Mouse (Mus musculus) c-Kit-positive CD71-positive TER-119-positive erythroid progenitor cells, embryonic 14.5 days (primary cell): ENCODE results near the gene Slc12a9.

ENCODE experiments used
- DNase-seq: peaks from one replicate; pipeline ENCODE4 v3.0.0-alpha.2; 2013; ENCODE audit warnings: low spot score

The Slc12a9 gene

GRCm38 (mm10) chr5:137346388-137346787 lies 13.0 kb upstream of the Slc12a9 start:
- DNase-seq = no peak

DNA sequence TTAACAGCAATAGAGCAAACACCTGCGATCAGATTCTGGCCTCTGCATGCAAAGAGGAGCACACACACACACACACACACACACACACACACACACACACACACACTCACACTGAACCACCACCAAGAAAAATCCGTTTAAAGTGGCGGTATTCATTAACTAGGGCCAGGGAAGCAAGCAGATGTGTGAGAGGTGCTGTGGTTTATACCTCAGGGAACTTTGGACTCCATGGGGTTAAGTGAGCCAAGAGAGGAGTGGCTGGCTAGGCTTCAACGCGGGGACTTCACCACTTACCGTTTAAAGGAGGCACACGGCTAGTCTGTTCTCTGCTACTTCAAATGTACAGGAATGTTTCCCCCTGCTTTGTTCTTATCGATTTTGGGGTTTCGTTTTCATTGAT lies 12.4 kb upstream of the Slc12a9 start:
- no peak for DNase-seq

DNA sequence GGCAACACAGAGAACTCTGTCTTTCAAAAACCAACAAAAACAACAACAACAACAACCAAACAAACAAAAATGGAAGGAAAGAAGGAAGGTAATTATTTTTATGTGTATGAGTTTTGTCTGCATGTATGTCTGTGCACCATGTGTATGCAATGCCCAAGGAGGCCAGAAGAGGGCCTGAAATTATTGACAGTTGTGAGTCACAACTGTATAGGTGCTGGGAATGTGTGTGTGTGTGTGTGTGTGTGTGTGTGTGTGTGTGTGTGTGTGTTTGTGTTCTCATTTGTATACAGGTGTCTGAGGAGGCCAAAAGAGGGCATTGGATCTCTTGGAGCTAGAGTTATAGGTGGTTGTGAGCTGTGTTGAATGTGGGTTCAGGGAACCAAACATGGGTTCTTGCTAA lies 10.5 kb upstream of the Slc12a9 start:
- no peak for DNase-seq

DNA sequence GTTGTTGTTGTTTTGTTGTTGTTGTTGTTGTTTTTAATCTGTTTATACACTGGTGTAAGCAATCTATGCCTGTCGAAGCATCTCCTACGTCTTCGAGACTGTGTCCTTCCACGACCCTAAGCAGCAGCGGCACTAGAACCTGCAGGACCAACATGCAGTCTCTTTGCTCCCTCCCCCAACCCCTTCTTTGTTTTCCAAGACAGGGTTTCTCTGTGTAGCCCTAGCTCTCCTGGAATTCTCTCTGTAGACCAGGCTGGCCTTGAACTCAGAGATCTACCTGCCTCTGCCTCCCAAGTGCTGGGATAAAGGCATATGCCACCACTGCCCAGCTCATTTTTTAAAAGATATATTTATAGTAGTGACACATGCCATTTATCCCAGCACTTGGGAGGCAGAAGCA lies 10.0 kb upstream of the Slc12a9 start:
- DNase-seq = no peak

DNA sequence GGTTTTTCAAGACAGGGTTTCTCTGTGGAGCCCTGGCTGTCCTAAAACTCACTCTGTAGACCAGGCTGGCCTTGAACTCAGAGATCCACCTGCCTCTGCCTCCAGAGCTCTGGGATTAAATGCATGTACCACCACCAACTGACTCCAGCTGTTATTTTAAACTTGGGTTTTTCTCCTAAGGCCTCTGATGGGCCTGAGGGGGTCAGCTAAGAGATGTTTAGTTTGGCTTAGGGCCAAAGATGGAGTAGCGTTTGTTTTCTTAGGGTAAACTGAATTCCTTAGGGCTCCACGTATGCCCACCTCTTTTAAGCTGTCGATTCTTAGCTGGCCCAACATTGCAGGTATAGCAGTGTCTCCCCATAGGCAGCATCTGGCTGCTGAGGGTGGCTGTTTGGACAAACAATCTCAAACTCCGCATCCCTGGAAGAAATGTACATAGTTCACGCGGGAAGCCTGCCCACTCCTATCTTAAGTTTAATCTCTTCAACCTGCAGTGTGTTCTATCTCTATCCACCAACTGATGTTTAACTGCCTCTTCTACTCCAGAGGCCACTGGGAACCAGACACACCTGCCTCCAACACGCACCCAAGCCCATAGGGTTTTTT lies 9.1 kb upstream of the Slc12a9 start:
- no peak for DNase-seq

- no peak for DNase-seq
Measured at GRCm38 (mm10) chr5:137340222-137340621, 6.8 kb upstream of the Slc12a9 start.

DNA sequence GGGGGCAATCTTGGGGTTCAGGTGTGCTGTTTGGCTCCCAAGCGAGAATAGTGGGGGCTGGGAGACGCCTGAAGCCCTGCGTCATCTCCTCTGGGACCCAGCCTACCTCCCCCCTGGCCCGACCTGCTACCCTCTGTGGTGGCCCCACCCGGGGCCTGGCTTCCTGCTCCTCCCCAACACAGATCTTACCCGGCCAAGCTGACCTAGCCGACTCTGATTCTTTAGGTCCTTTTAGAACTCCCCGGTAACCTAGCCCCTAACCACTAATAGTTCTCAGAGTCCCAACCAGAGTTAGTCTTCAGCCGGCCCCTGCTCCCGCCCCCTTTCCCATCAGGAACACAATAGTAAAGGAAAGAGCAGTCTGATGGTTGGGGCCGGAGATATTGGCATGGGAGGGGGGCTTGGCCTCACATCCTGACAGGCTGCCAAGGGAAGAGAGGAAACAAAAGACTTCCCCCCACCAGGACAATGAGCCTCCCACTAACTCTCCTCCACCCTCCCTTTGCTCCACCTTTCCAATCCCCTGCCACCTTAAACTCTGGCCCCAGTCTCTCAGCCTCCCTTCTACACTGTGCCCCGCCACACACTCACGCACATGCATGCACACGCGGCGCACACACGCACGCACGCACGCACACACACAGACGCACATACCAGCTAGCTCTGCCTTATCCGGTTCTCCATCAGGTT lies 6.0 kb upstream of the Slc12a9 start:
- DNase-seq = no peak

GRCm38 (mm10) chr5:137338663-137339289 lies 5.4 kb upstream of the Slc12a9 start:
- DNase-seq = no peak

GRCm38 (mm10) chr5:137338256-137338655 lies 4.9 kb upstream of the Slc12a9 start:
- DNase-seq = peak; percentile 77

- DNase-seq = no peak
Measured at GRCm38 (mm10) chr5:137337190-137337589, 3.8 kb upstream of the Slc12a9 start.

- no peak for DNase-seq
Measured at GRCm38 (mm10) chr5:137335066-137335465, 1.7 kb upstream of the Slc12a9 start.

DNA sequence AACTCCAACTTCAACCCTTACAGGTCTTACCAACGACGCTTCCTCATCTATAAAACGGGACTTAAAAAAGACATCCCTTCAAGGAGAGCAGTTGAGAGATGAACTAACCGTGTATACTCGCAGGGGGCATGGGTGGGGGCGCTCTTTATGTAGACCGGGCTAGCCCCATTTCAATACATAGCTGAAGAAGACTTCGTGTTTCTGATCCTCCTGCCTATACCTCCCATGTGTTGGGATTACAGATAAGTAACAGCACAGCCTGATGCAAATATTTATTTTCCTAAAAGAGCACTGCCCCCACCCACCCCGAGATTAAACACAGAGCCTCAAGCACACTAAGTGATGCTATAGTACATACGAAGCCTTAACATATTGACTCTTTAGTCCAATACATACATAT lies 920 bp upstream of the Slc12a9 start:
- DNase-seq = no peak

DNA sequence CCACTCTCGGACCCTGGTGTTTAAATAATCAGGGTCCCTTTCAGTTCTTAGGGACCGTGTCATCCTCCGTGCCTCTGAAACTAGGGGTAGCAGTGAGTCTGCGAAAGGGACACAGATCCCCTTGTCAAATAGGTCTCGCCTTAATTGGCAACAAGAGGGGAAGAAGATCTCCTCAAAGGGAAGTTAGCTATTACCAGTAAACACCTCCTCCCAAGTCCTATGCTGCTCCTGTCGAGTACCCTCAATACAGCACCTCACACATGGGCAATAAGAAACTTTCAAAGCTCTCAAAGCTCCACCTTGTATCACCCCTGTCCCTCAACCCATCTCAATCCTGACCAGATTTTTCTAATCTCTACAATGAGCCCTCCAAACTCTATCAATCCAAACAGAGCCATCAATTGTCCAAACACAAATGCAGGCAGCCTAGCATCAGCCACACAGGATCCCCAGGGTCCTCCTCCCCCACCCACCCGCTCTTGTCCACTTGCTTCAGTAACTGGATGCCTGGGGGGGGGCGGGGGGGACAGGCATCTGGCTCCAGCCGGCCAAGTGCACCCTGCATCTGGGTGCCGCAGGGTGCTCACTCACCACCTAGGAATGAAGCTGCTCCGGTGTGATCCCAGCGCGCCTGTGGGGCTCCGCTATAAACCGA lies 413 bp downstream of the Slc12a9 start:
- DNase-seq = no peak

DNA sequence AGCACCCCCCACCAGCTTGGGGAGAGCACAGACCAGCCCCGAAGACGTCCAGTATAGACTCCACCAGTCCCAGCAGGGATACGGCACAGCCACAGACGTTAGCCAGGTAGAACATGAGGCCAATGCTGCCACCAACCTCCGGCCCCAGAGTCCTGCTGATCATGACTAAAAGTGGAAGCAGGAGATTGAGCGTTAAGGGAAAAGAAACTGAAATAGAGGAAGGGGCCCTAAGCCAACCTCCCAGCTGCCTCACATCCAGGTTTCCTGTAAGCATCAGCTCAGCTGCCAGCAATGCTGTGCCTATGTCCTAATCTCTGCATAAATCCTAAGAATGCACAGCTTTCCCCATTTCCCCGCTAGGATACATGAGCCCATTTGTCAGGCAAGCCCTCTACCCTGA lies 2.5 kb downstream of the Slc12a9 start:
- DNase-seq = no peak

GRCm38 (mm10) chr5:137320996-137321395 lies 12.4 kb downstream of the Slc12a9 start:
- DNase-seq = no peak

DNA sequence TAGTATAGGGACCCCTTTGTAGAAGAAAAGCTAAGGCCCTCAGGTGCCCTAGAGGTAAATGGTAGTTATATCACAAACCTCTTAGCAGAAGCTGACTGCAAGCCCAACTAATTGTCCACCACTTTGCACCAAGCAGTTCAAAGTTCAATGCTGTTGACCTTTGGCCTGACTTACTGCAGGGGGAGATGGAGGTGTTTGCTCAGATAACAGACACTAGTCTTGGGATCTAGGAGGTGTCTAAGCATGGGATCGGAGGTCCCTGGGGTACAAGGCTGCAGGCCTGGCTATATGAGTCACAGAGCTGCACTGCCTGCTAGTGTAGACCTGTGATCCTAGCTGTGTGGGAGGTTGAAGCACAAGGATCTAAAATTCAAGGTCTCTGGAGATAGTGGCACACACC lies 14.8 kb downstream of the Slc12a9 start:
- no peak for DNase-seq

- no peak for DNase-seq
Measured at GRCm38 (mm10) chr5:137317361-137317760, 16.0 kb downstream of the Slc12a9 start.

DNA sequence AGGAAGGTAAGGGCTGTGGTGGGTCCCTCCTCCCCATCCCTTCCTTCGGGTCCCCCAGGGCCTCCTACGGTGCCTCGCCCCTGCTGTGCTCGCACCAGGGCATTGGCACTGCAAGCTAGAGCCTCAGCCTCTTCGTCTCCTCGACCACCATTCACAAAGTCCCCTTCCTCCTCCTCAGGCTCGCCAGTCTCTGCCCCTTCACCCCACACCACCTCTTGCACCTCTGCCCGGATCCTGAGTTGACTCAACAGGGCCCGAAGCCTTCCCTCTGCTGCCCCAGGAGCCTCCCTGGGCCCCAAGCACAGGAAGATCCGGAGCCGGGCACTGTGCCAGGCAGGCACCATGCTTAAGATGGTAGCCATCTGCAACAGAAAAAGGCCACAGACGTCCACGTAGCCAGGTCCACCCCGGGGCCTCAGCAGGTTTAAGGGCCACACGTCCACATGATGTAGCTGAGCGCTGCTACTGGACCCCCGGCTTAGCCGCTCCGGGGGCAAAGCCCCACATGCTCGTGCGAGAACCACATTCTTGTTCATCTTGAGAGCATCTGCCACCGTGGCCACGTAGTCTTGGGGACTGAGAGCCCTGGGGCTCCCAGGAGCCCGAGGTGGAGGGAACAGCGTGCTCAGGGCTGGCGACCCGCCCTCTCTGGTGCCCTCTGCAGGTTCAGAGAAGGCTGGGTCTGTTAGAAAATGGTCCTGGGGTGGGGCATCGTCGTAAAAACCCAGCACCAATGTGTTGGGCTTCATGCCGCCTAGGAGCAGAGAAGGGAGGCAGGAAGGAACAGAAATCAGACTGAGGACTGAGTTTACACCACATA lies 18.1 kb downstream of the Slc12a9 start:
- DNase-seq = peak; percentile 51

- DNase-seq = no peak
Measured at GRCm38 (mm10) chr5:137314193-137315083, 19.0 kb downstream of the Slc12a9 start, which contains the start of gene Trip6. TSS of gene Trip6 (minus strand) at chr5:137314404.

DNA sequence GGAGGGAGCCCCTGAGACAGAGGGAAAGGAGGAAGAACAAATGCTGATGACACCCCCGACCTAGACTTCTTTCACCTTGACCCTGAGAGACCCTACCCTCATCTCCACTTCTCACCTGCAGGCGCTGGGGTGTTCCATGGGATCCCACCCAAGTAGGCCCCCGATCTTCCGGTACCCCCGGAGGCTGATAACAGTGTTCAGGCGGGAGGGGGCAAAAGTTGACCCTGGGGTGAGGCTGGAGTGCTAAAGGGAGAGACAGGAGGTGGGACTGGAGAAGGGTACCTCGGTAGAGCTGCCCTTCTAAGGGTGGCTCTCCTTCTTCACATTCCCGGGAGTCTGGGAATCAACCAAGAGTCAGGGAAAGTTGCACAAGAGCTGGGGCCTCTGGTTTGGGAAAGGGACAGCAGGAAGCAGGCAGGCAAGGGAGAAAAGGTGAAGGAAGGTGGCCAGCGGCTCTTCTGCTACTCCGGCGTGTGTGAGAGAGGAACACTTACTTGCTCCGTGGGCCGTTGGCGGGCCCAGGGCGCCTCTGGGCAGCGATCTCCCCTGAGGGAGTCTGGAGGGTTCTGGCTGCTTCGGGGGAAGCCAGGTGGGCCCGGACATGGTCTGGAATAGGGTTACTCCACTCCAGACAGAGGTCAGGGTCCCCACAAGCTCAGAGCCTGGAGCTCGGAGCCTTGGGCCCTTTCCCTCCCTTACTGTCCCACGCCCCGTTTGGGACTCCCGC lies 19.8 kb downstream of the Slc12a9 start:
- DNase-seq = no peak
